Mouse (Mus musculus): ENCODE results near the gene Mien1. TPM values are rescaled to one million over a fixed set of nuclear protein-coding genes. Genes with fewer than 3 reads are reported as not detected.

Gene Mien1
- polyA plus RNA-seq, 1 experiment = 217 TPM

DNA sequence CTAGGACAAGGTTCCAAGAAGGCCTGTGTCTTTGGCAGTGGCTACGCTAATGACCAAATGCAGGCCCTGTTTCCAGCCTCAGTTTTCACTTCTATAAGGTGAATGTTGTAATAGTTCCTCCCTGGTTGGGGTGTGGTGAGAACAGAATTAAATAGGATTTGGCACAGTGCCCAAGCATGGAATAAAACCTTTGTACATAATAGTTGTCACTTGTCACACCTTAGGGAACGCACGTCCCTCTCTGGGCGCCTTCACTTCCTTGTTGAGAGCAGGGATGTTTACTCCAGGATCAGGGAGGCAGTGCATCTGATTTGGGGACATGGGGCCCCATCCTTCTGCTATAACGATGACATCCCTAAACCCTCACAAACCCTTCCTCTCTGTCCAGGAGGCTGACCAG lies 10.4 kb downstream of the Mien1 start:
- DNase-seq (ENCODE audit: low read depth) = no peak

DNA sequence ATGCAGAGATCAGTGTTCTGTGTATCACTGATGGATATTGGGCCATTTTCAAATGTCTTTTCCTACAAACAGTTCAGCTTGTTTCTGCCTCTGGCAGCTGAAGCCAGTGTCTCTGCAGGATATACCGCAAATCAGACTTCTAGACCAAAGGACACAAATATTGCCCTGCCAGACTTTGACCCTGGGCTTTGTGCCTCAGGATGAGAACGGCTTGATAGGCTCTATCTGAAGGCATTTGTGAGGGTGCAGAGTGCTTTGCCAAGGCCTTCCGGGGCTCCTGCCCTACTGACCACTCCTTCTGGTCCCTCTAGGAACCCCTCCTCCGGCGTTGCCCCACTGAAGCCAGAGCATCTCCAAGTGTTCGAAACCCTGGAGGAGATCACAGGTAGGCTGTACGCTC lies 12.2 kb downstream of the Mien1 start:
- DNase-seq (ENCODE audit: low read depth) = no peak

DNA sequence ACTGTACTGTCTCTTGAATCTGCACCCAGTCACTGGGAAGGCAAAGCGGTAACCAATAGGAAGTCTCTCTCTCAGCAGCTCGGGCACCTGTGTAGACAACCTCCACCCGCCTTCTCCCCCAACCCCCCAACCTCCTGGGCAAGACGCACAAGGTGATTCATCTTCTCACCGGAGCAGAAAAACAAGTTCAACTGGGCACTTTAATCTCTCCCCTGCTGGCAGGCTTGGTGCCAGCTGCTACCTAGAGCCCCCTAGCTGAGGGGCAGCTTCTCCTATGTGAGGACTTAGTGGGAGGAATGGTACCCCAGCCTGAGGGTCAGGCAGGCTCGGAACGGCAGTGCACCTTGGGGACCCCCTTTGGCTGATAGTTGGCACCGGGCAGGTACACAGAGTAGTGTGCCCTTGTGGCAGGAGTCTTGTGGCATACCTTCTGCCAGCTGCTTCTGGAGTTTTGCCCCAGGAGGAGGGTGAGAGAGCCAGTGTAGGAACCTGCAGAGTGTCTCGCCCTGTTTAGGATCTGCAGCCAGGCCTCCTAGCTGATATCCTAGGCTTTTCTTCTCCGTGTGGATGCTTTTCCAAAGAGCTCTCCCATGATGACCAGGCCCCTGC lies 19.7 kb downstream of the Mien1 start:
- DNase-seq (ENCODE audit: low read depth) = no peak

DNA sequence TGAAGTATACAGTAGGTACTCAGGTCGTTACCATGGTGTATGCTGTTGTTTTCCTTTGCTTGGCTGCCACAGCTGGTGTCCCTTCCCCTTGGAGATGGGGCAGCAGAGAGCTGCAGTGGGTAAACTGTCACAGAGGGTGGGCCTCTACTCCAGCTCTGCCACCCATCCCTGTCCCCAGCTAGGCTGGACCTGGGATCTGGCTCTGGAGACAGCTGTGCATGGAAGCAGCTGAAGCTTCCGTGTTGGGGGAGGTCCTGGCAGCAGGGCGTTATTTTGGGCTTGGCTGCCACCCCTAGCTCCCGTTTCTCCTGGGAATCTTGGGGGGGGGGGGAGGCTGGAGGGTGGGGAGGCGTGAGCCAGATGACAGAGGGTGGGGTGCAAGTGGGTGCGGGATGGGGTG lies 20.5 kb downstream of the Mien1 start:
- DNase-seq (ENCODE audit: low read depth) = no peak

DNA sequence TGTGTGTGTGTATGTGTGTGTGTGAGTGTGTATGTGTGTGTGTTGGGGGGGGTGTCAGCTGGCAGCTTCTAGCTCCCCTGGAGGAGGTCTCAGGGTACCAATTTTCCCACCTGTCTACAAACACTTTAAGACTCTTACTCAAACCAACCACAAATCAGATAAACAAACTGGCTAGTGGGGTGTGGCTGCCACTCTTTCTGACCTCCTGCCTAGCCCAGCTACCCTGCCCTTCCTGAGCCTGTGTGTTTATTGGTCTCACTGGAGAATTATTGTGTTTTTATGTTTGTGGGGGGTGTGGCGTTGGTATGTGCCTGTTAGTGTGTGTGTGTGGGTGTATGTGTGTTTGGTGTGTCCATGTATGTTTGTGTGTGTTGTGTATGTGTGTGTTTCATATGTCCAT lies 21.7 kb downstream of the Mien1 start:
- no peak for DNase-seq (ENCODE audit: low read depth)

DNA sequence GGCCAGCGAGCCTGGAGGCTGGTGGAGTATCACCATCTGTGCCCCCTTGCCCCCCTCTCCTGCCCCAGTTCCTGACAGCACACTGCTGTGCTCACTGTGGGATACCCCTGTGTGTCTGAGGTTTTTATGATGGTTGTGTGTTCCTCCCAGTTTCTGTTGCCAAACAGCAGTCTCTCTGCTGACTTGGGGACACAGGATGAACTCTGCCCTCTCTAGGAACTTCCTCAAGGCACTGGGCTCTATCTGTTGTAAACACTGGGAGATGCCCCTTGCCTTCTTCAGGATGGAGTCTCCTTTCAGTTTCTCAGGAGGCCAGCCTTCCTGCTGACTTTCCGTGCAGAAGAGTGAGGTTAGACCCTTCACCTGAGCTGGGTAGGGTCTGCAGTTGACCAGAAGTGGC lies 24.6 kb downstream of the Mien1 start:
- no peak for DNase-seq (ENCODE audit: low read depth)

DNA sequence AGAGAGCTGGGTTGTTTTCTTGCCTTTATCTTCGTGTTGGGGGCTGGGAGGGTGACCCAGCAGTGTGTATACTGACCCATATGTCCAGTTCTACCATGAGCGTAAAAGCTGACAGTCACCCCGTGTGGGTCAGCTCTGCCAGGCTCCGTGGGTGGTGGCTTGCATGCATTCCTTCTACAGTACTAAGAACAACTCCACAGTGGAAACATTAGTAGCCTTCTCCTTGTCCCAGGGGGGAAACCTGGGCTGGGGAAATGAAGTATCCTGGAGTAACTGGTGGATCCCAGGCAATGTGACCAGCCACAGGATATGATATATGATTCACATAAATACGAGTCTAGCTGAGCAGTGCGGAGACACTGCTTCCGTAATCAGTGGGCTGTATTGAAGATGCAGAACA lies 25.1 kb downstream of the Mien1 start:
- no peak for DNase-seq (ENCODE audit: low read depth)

DNA sequence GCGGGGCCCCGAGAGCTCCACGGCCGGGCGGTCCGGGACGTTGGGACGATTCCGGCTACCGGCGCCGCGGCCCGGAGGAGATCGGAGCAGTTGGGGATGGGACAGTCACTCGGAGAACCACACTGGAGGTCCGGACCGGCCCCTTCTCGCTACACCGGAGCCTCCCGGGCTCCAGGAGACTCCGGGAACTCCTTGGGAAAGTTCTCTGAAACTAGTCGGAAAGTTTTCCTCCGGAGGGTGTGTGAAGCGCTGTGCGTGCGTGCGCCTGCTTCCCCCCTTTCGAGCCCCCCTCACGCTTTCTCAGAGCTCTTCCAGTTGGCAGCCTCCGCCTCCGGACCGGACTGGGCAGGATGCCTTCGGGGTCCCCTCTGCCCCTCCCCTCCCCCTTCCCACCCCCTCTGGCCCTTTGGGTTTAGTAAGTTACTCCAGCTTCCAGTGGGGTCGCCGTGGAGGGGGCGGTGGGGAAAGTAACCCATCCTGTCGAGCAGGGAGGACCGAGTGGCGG lies 25.9 kb downstream of the Mien1 start:
- no peak for DNase-seq (ENCODE audit: low read depth)

DNA sequence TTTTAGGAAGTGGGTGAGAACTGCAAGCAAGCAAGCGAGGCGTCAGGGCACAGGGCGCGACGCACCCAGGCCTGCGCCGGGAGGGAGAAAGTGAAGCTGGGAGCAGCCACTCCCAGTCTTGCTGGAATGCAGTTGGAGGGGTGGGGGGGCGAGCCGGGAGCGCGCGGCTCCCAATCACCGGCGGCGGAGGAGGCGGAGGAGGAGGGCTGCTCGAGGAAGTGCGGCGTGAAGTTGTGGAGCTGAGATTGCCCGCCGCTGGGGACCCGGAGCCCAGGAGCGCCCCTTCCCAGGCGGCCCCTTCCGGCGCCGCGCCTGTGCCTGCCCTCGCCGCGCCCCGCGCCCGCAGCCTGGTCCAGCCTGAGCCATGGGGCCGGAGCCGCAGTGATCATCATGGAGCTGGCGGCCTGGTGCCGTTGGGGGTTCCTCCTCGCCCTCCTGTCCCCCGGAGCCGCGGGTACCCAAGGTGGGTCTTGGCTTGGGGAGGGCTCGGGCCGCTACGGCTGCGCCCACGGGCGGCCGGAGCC lies 26.5 kb downstream of the Mien1 start, which contains the start of gene Erbb2:
TSS of gene Erbb2 (plus strand) at position 198 of the 524 bp plus-strand sequence.
- DNase-seq (ENCODE audit: low read depth) = no peak

DNA sequence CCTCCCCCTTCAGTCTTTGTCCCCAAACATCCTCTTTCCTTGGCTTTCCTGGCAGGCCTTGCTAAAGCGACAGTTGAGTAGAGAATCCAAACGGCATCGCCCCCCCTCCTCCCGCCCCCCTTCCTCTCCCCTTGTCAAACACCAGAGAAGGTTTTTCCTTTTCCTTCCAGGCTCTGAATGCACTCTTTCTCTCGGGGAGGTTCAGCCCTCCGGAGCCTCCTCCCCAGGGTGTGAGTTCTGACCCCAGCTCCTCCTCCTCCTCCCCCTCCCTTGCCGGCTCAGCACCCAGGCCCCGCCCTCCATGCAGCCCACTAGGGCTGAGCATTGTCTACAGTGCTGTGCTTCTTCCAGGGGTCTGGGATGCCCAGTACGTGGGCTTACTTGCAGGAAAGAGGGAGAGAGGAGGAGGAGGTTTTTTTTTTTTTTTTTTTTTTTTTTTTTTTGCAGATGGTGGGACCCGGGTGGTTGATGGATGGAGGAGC lies 29.4 kb downstream of the Mien1 start:
- no peak for DNase-seq (ENCODE audit: low read depth)

DNA sequence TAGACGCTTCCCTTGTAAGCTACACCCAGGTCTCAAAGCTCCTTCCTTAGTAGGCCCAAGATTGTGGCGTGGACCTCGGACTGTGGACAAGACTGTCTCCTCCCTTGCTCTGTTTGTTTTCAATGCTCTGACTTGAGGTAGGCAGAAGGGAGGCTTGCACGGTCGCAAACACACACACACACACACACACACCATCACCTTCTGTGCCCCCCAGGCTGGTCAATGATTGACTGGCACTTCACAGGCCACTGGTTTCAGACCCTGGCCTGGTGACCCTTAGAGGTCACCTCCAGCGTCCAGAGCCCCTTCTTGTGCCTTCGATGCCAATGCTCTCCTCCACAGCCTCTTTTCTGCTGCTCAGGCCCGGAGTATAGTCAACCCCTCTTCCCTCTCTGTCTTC lies 29.9 kb downstream of the Mien1 start:
- no peak for DNase-seq (ENCODE audit: low read depth)

DNA sequence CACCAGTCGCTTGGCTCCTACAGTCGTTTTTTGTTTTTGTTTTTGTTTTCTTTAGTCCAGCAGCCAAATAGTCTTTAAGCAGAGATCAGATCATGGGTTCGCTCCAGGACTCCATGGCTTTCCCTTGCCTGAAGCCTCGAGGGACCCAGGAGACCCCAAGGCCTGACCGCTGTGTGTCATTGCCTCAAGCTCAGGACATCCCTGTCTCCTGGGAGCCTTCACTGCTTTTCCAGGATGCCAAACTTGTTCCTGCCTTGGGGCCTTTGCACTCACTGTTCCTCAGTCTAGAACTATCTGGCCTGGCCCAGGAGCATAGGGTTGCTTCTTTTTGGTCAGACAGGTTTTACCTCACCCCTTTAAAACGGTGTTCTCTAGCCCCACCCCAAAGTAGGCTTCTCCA lies 32.2 kb downstream of the Mien1 start:
- DNase-seq (ENCODE audit: low read depth) = no peak

DNA sequence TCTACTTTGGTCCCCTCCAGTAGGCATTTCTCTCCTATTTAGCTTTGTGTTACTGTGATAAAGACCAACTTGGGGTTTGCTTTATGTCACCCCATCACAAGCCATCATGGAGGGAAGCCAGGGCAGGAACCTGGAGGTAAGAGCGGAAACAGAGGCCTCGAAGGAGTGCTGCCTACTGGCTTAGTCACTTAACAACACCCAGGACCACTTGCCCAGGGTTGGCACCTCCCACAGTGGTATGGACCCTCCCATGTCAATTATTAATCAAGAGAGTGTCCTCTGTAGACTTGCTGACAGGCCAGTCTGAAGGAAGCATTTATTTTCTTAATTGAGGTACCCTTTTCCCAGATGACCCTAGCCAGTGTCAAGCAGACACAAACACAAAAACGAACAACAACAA lies 38.0 kb downstream of the Mien1 start:
- DNase-seq (ENCODE audit: low read depth) = no peak

DNA sequence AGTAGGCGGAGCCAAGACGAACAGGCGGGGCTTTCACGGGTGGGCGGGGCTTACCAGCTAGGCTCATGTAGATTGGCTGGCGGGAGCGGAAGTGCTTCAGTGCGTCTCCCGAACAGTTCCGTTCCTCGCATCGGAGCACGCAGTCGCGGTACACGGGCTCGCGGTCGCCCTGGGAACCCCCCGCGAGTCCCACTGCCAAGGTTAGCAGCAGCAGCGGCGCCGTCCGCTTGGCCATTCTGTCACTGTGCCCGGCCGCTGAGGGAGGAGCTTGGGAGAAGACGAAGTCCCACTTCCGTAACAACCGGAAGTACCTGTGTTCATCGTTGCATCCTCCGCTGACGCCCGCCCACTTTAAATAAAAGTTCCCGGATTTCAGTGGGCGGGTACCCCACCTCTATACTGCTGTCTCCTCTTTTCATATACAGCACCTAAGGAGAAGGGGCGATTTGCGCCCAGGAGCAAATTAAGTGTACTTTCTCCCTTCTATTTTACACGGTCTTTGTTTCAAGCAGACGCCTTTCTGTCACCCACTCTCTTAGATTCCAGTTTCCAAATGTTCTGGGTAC lies 38.5 kb downstream of the Mien1 start, which contains the start of gene Pgap3:
TSS of gene Pgap3 (minus strand) at position 330 of the 566 bp plus-strand sequence.
- no peak for DNase-seq (ENCODE audit: low read depth)

DNA sequence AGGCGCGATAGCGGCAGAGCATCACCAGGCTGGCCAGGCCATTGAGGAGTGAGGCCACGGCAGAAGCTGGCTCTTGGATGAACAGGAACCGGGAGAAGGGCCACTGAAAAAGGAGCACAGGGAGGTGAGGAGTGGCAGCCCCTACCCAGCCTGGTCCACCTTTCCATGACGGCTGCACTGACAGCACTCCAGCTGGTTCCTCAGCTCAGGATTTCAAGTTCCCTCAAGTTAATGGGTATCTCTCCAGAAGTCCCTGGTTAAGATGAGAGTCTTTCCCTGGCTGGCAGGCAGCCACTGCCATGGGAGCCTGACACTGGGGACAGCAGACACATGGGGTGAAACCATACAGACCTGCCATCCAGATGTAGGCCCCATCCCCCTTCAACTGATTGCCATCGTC lies 40.8 kb downstream of the Mien1 start:
- no peak for DNase-seq (ENCODE audit: low read depth)

DNA sequence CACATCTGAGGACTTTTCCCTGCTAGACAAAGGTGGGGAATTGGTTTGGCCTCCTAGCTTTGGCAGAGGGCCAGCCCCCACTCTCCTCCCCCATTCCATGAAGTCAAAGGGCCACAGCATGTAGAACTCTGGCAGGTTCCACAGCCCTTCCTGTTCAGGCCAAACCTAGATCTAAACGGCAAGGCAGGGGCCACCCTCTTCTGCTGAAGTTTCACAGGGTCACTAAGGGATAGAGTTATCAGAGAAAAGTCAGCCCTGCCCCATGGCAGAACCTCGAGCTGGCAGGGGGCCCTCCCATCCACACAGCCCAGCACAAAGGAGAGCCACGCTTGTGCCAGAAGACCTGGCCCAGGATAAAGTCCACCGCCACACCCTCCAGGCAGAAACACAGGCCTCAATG lies 43.8 kb downstream of the Mien1 start:
- no peak for DNase-seq (ENCODE audit: low read depth)

DNA sequence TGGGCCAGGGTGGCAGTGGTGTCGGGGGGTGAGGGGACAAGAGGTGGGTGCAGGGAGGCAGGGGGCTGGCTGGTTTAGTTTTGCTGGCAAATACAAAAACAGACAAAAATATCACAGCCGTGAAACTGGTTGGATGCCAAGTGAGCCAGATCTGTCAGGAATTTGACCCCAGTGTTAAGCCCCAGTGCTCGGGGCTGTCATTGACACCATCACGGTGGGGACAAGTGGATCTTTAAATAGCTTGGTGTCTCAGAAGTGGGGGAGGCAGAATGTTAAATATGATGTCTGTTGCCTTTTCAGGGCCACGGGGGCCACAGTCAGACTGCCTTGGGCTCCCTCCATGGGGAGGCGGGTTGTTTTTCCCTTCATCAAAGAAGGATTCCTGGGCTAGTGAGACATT lies 44.5 kb downstream of the Mien1 start:
- no peak for DNase-seq (ENCODE audit: low read depth)

DNA sequence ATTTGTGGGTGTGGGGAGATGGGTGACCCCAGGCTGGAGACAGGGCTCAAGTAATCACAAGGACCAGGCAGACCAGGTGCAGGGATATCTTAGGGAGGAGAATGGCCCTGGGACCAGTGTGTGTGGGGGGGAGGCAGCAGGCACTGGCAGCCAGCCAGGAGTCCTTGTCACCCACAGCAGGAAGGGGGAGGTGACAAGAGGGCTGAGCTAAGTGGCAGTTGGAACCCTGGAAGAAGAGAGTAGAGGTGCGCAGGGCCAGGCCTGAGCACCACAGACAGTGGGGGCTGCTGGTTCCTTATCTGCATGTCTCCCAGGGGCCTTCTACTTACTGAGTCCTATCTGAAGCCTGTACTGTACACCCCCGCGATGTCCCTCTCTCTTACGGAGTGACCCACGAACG lies 45.5 kb downstream of the Mien1 start:
- DNase-seq (ENCODE audit: low read depth) = no peak

DNA sequence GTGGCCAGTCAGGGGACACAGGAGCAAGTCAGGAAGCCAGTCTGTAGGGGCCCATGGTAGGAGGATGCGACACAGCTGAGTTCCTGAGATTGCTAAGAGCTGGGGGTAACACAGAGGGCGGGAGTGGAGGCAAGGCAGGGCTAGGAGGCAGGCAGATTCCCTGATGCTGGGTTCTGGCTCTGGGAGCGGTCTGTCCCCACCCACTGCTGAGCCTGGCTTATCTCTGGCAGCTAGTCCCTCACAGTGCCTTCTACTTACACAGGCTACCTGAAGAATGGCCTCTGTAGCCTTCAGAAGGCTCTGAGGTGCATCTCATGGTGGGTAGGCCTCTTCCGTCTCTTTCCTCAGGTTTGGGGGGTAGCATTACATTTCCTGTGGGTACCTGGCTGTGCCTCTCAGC lies 46.1 kb downstream of the Mien1 start:
- no peak for DNase-seq (ENCODE audit: low read depth)

DNA sequence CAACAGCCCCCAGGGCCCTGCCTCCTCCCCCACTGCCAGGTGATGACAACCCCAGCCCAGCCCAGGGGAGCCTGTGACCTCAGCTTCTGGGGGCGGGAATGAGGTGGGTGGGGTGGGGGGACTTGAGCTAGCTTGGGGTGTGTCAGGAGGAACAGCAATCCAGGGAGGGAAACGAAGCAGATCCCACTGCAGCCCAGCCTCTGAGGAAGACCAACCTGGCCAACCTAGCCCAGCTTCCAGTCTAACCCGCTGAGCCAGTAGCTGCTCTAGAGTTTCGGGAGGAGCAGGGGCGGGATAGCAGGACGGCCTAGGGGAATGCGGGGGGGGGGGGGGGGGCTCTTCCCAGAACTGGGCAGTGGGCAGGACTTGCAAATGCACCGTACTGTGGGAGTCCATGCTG lies 46.8 kb downstream of the Mien1 start:
- no peak for DNase-seq (ENCODE audit: low read depth)

DNA sequence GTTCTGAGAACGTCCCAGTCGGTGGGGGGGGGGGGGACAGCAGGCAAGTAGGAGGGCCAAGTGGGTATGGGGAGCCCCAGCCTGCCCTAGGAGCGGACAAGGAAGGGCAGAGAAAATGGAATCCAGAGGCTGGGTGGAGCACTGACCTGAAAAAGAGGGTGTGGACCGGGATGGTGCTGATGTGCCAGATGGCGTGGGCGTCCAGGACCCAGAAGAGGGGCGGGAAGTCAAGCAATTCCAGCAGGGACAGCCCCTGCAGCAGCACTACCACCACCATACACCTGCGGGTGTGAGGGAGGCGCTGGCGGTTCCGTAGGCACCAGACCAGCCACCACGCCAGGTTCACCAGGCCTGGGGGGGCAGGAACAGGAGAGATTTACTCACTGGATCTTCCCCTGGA lies 48.6 kb downstream of the Mien1 start:
- no peak for DNase-seq (ENCODE audit: low read depth)

DNA sequence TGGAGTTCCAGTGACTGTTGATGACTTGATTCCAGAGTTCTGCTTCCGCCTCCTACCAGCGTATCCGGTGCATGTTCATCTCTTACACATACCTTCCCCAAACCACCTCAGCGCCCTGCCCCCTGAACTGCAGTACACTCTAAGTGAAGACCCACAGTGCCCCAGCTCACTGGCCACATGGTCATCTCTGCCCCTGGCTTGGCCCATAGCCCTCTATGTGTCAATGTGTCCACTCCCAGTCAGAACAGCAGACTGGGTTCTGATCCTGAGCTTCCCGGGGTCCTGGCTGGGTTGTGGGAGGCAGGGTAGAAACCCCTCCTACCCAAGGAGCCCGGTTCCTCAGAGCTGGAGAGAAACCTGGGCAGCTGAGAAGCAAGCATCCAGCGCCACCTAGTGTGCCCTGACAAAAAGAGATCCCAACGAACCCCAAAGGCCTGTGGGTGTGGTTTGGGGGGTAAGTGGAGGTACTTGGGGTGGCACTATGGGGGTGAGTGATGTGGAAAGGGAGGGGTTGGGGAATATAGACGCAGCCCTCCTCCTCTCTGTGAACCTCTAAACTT lies 49.5 kb downstream of the Mien1 start:
- DNase-seq (ENCODE audit: low read depth) = no peak

DNA sequence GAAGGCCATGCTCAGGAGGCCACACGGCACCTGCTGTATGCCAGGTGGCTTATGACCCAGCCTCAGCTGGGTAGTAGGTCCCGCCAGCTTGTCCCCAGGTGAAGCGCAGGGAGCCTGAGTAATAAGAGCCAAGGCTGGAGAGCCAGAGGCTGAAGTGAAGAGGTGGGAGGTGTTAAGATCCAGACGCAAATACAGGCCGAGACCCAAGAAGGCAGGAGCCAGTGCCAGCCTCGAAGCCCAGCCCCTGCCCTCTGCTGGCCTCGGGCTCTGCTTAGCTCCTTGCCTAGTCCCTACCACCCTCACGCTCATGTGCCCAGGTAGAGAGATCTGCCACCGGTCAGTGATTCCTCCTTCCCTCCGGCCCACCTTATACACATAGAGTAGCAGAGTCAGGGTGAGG lies 50.5 kb downstream of the Mien1 start:
- DNase-seq (ENCODE audit: low read depth) = no peak

Measured in gonadal fat pad, adult 2 months (tissue).